Mouse (Mus musculus) stomach, embryonic 16.5 days (tissue): ENCODE results near the gene Spata5. TPM values are rescaled to one million over a fixed set of nuclear protein-coding genes. Genes with fewer than 3 reads are reported as not detected.

Experiments used
- ATAC-seq: fragments of 200-750 bp; cut with Nextera tagmentation; 2 replicates; pipeline ENCODE4 v1.8.0; 2017; ENCODE audit warnings: moderate number of reproducible peaks, moderate TSS enrichment; ENCODE audit not compliant: insufficient read depth, low FRiP score
- H3K27ac ChIP-seq: fragments of 300-500 bp; sonication (generic); 2 replicates; pipeline ENCODE4 v1.5.1; 2014; ENCODE audit warnings: low read length
- H3K27me3 ChIP-seq: fragments of 300-500 bp; sonication (generic); 2 replicates; pipeline ENCODE4 v1.6.1; 2014; ENCODE audit warnings: low read length, control low read depth, mixed read lengths; ENCODE audit not compliant: control insufficient read depth, insufficient read depth
- H3K36me3 ChIP-seq: fragments of 300-500 bp; sonication (generic); 2 replicates; pipeline ENCODE4 v1.6.1; 2014; ENCODE audit warnings: low read length; ENCODE audit not compliant: control insufficient read depth, insufficient read depth
- H3K4me1 ChIP-seq: fragments of 300-500 bp; sonication (generic); 2 replicates; pipeline ENCODE4 v1.6.1; 2014; ENCODE audit warnings: low read length, control low read depth, mixed read lengths; ENCODE audit not compliant: control insufficient read depth, insufficient read depth
- H3K4me2 ChIP-seq: fragments of 300-500 bp; sonication (generic); 2 replicates; pipeline ENCODE4 v1.6.1; 2014; ENCODE audit warnings: low read depth, low read length, mixed read lengths
- H3K4me3 ChIP-seq: fragments of 300-500 bp; sonication (generic); replicated peaks from 2 replicates; pipeline ENCODE4 v1.5.1; 2014; ENCODE audit warnings: mild to moderate bottlenecking, low read length
- H3K9ac ChIP-seq: fragments of 300-500 bp; sonication (generic); 2 replicates; pipeline ENCODE4 v1.6.1; 2014; ENCODE audit warnings: low read length
- H3K9me3 ChIP-seq: fragments of 300-500 bp; sonication (generic); replicated peaks from 2 replicates; pipeline ENCODE4 v1.6.1; 2016; ENCODE audit warnings: low read length, control low read depth; ENCODE audit not compliant: control insufficient read depth
- WGBS: fragments of 180-500 bp; shearing (Covaris S2); extraction: QIAGEN DNeasy Blood & Tissue Kit; methylation state at CpG from one replicate; pipeline ENCODE4 v1.1.7; 2014; 5-methylcytosine and 5-hydroxymethylcytosine counted together
- polyA plus RNA-seq: library from polyadenylated mRNA; unstranded; fragments of >200 nt; fragmentation: Nextera tagmentation; extraction: Ambion mirVana; gene quantifications from 2 replicates; pipeline ENCODE4 v1.2.1, GENCODE M21; 2015

Spata5 gene
- polyA plus RNA-seq, 1 experiment from 2014 or later, result 28.0 TPM

DNA sequence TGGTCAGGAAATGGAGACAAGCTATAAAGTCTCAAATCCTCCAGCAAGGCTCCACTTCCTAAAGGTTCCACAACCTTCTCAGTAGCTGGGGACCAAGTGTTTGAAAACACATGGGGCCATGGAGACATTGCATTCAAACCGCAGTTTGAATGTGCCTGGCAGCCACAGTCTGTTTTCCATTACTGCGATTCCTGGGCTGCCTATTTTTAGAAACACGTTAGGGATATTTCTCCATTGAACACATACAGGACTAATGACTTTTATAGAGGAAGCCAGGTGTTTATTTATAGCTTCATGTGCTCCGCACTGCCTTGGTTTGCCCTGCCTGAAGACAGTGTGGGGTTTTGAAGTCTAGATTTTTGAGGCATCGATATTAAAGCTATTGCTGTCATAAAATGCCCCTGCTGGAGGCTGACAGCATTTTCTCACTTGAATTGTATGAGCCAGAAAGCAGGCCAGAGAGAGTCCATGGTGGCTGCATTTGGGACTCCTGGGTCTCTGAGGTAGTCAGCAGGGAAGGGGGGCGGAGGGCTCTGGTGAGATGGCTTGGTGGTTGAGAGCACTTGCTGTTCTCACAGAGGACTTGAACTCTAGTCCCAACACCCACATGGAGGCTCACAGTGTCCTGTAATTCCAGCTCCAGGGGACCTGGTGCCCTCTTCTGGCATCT is 36.5 kb upstream of the Spata5 start:
- Histone ChIP-seq H3K9ac (no peak overlapping the region), H3K27ac (no peak overlapping the region; the same call in 1 of the 2 replicates), H3K36me3 (no peaks in the 10 kb centered on the region), H3K4me3 (no peak overlapping the region), H3K4me1 (no peaks in the 10 kb centered on the region; the same call in 1 of the 2 replicates), H3K9me3 (no peaks in the 10 kb centered on the region), H3K4me2 (no peak overlapping the region), H3K27me3 (no peaks in the 10 kb centered on the region)
- ATAC-seq, result no peak
- 64% methylated on average over 6 of the region's 6 CpGs for WGBS

GRCm38 (mm10) chr3:37387310-37387709 is 32.4 kb upstream of the Spata5 start:
- Histone ChIP-seq H3K36me3 (no peaks in the 10 kb centered on the region), H3K27ac (no peak overlapping the region), H3K27me3 (no peaks in the 10 kb centered on the region), H3K4me1 (no peaks in the 10 kb centered on the region), H3K4me3 (no peak overlapping the region), H3K9me3 (no peaks in the 10 kb centered on the region), H3K4me2 (no peak overlapping the region), H3K9ac (no peak overlapping the region)
- WGBS, result 89% methylated on average over 6 of the region's 6 CpGs
- no peak for ATAC-seq

GRCm38 (mm10) chr3:37396930-37397608 is 22.6 kb upstream of the Spata5 start:
- ATAC-seq, result no peak
- Histone ChIP-seq H3K27me3 (no peaks in the 10 kb centered on the region), H3K4me2 (no peak overlapping the region), H3K9me3 (no peaks in the 10 kb centered on the region), H3K9ac (no peak overlapping the region), H3K4me1 (peaks cover 10% of the 10 kb centered on the region; the same call in 1 of the 2 replicates), H3K27ac (no peak overlapping the region), H3K4me3 (no peak overlapping the region), H3K36me3 (no peaks in the 10 kb centered on the region)
- WGBS, result 87% methylated on average over 5 of the region's 5 CpGs

DNA sequence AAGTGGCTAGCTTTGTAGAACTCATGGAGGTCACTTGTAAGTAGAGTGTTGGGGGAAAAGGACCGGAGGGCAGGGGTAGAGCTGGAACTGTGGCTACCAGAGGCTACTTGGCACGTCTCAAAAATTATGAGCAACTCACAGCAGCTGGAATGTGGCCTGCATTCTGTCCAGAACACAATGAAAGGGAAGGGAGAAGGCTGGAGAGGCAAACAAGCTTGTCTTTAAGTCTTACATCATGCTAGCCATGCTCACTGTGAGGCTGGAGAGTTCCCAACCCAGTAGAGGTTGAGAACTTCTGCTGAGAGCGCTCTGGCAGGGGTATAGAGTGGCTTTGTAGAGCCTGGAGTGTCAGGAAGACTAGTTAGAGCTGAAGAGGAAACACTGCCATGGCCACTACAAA is 22.1 kb upstream of the Spata5 start:
- Histone ChIP-seq H3K4me2 (no peak overlapping the region), H3K4me1 (peaks cover 10% of the 10 kb centered on the region; the same call in 1 of the 2 replicates), H3K36me3 (no peaks in the 10 kb centered on the region), H3K4me3 (no peak overlapping the region), H3K27me3 (no peaks in the 10 kb centered on the region), H3K9ac (no peak overlapping the region), H3K9me3 (no peaks in the 10 kb centered on the region), H3K27ac (no peak overlapping the region)
- WGBS, result 78% methylated on average over 3 of the region's 3 CpGs
- ATAC-seq, result no peak

DNA sequence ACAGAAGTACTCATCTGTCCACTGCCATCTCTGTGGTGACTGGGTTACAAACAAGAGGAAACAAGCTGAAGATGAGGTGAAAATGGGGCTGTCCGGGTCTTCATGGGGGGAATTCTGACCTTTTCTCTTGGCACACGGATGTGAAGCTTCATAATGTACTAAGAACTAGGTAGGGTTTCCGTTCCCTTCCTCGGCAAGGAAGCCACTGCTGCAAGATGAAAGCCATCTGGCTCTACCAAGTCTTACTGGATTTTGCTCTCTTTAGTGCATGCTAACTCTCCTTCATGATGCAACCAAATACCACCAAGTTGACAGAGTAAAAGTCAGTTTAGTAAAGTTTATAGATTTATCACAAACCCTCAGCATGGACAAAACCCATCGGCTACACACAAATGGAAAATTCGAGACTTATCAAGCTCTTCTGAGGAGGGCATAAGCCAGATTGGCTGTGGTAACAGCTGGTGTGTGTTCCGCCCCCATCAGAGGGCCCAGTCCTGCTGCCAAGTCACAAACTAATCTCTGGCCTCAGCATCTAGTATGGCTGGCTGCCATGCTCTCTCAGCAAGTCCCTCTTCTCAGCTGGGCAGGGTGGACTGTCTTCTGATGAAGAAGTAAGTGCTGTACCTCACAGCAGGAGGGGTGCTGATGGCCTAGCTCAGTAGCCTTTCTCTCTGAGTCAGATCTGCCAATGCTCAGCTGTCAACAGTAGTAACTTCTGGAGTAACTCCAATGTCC is 20.9 kb upstream of the Spata5 start:
- ATAC-seq, result peak; percentile 82
- Histone ChIP-seq H3K4me1 (peaks cover 10% of the 10 kb centered on the region; the same call in 1 of the 2 replicates), H3K27ac (peak overlapping the region; percentile 43), H3K9me3 (no peaks in the 10 kb centered on the region), H3K27me3 (no peaks in the 10 kb centered on the region), H3K4me3 (no peak overlapping the region), H3K9ac (no peak overlapping the region), H3K4me2 (no peak overlapping the region), H3K36me3 (no peaks in the 10 kb centered on the region)
- WGBS, result 57% methylated on average over 7 of the region's 7 CpGs

- H3K4me3 ChIP-seq, result no peak overlapping the region
- 68% methylated on average over 11 of the region's 11 CpGs for WGBS
- H3K27ac ChIP-seq, result peak overlapping the region; percentile 60
- H3K9ac ChIP-seq, result no peak overlapping the region
- no peaks in the 10 kb centered on the region for H3K36me3 ChIP-seq
- peaks cover 10% of the 10 kb centered on the region; the same call in 1 of the 2 replicates for H3K4me1 ChIP-seq
- H3K4me2 ChIP-seq, result no peak overlapping the region
- ATAC-seq, result peak; percentile 54; the same call in 1 of the 2 replicates
- H3K27me3 ChIP-seq, result no peaks in the 10 kb centered on the region
- no peaks in the 10 kb centered on the region for H3K9me3 ChIP-seq
Observed at GRCm38 (mm10) chr3:37401729-37402610, 17.7 kb upstream of the Spata5 start.

- Histone ChIP-seq H3K9ac (no peak overlapping the region), H3K27me3 (no peaks in the 10 kb centered on the region), H3K36me3 (no peaks in the 10 kb centered on the region), H3K4me3 (no peak overlapping the region), H3K4me2 (no peak overlapping the region), H3K9me3 (no peaks in the 10 kb centered on the region), H3K27ac (no peak overlapping the region), H3K4me1 (no peaks in the 10 kb centered on the region)
- no peak for ATAC-seq
Observed at GRCm38 (mm10) chr3:37407598-37407997, 12.1 kb upstream of the Spata5 start.

GRCm38 (mm10) chr3:37413446-37413845 is 6.2 kb upstream of the Spata5 start:
- Histone ChIP-seq H3K36me3 (no peaks in the 10 kb centered on the region), H3K27me3 (no peaks in the 10 kb centered on the region), H3K9ac (no peak overlapping the region), H3K4me3 (no peak overlapping the region), H3K4me2 (no peak overlapping the region), H3K27ac (no peak overlapping the region), H3K9me3 (no peaks in the 10 kb centered on the region), H3K4me1 (peaks cover 1% of the 10 kb centered on the region)
- no peak for ATAC-seq
- 68% methylated on average over 3 of the region's 3 CpGs for WGBS
